15 mouse cellular contexts compared by ENCODE assay signal in the genomic region with DNA sequence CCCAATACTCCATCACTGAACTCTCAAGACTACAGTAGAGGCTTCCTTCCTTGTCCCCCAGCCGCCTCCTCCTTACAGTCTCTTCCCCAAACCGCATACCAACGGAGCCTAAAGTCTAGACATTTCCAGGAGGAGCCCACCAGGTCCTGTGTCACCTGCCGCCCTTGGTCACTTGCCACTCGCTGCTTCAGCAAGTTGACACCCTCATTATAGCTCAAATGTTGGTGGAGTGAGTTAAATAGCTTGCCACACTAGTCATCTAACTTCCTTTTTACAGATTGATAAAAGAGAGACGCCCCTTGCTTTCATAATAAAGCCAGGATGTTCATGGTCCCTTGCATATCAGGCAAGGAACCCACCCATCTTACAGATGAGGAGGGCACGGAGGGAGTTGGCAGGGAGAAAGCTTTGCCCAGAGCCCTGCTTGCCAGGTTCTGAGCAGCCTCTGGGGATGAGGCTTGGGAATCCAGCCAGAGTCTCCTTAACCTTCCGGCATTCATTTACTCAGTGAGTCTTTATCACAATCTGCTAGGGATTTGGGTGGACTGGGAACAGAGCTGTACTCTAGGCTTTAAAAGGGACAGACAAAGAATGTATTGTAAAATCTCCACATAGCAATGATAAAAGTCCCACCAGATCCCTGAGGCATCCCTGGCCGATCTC. TPM values are rescaled to one million over a fixed set of nuclear protein-coding genes. Genes with fewer than 3 reads are reported as not detected.
DNase-seq lines count a peak whose midpoint lies in the region; ATAC-seq and TF ChIP-seq lines count a peak whose summit lies in the region.
"Had no signal": no experiment of that assay in that cellular context is flagged by ENCODE, and none has a peak within 500 bp of the region (broad histone marks: within the 10 kb centered on the region; RNA-seq: fewer than 3 reads in every experiment).

No protein-coding gene starts in this region.

- no peak for DNase-seq in heart, postnatal 4 days
- DNase-seq in midbrain, embryonic 14.5 days, result no peak
- DNase-seq in midbrain, postnatal 0 days (ENCODE audit: low spot score), result no peak
- peak; percentile 34 for DNase-seq in brain, embryonic 14.5 days (ENCODE audit: low read depth)
- peak; percentile 65 for DNase-seq in testis, postnatal 10 days (ENCODE audit: low spot score)
- DNase-seq in natural killer cell, adult 2 months (ENCODE audit: low spot score in 2 of 2), result no peak
- DNase-seq: cerebellum, adult 11-12 months; liver, embryonic 13.5 days; lung, postnatal 36 days; spleen, adult 18-20 months; thymus, postnatal 14 days had no signal

- no peak for TF ChIP-seq CTCF in midbrain, postnatal 0 days (IDR thresholded peaks at IDR 0.05)
- TF ChIP-seq CTCF in brain, embryonic 14.5 days (IDR thresholded peaks at IDR 0.05; ENCODE audit: borderline replicate concordance, extremely low read depth, insufficient read depth, insufficient read length), result no peak

- ATAC-seq in heart, embryonic 13.5 days (ENCODE audit: extremely low read depth, insufficient number of reproducible peaks, low FRiP score, low TSS enrichment), result no peak
- ATAC-seq in midbrain, embryonic 14.5 days (ENCODE audit: low FRiP score, low TSS enrichment), result no peak
- ATAC-seq in midbrain, postnatal 0 days (ENCODE audit: low FRiP score), result no peak
- ATAC-seq: midbrain, embryonic 15.5 days had no signal

- H3K4me2 ChIP-seq in heart, embryonic 13.5 days, result no peak overlapping the region
- H3K4me2 ChIP-seq in midbrain, embryonic 14.5 days (ENCODE audit: low read length), result no peak overlapping the region
- H3K4me2 ChIP-seq in midbrain, postnatal 0 days (ENCODE audit: low read depth, low read length, poor library complexity, severe bottlenecking), result no peak overlapping the region

- 60% methylated on average over 9 of the region's 9 CpGs for WGBS in heart, embryonic 13.5 days
- WGBS in midbrain, embryonic 14.5 days, result 85% methylated on average over 9 of the region's 9 CpGs
- 81% methylated on average over 9 of the region's 9 CpGs for WGBS in midbrain, postnatal 0 days

- H3K36me3 ChIP-seq in heart, embryonic 13.5 days, result no peaks in the 10 kb centered on the region
- H3K36me3 ChIP-seq in midbrain, embryonic 14.5 days (ENCODE audit: control insufficient read depth, insufficient read depth, low read length), result no peaks in the 10 kb centered on the region
- H3K36me3 ChIP-seq in midbrain, postnatal 0 days (ENCODE audit: insufficient read depth, low read length), result no peaks in the 10 kb centered on the region
- H3K36me3 ChIP-seq: liver, embryonic 13.5 days; midbrain, embryonic 15.5 days; neural tube, embryonic 13.5 days had no signal

- no peaks in the 10 kb centered on the region for H3K27me3 ChIP-seq in heart, embryonic 13.5 days (replicated peaks)
- H3K27me3 ChIP-seq in midbrain, embryonic 14.5 days (ENCODE audit: control insufficient read depth, insufficient read depth, low read length), result no peaks in the 10 kb centered on the region
- H3K27me3 ChIP-seq in midbrain, postnatal 0 days (ENCODE audit: insufficient read depth, low read length), result no peaks in the 10 kb centered on the region
- H3K27me3 ChIP-seq: CH12.LX; midbrain, embryonic 15.5 days; neural tube, embryonic 13.5 days had no signal

- no peak overlapping the region for H3K4me3 ChIP-seq in heart, embryonic 13.5 days
- H3K4me3 ChIP-seq in midbrain, embryonic 14.5 days (replicated peaks; ENCODE audit: low read depth, low read length), result no peak overlapping the region
- H3K4me3 ChIP-seq in midbrain, postnatal 0 days (ENCODE audit: low read depth, low read length), result no peak overlapping the region
- H3K4me3 ChIP-seq: midbrain, embryonic 15.5 days; neural tube, embryonic 13.5 days had no signal

- H3K9me3 ChIP-seq in heart, embryonic 13.5 days, result no peaks in the 10 kb centered on the region
- H3K9me3 ChIP-seq in midbrain, embryonic 14.5 days (ENCODE audit: control insufficient read depth, low read length), result no peaks in the 10 kb centered on the region
- H3K9me3 ChIP-seq in midbrain, postnatal 0 days (ENCODE audit: low read length), result no peaks in the 10 kb centered on the region
- H3K9me3 ChIP-seq: liver, embryonic 13.5 days; midbrain, embryonic 15.5 days; neural tube, embryonic 13.5 days had no signal

- H3K9ac ChIP-seq in heart, embryonic 13.5 days, result no peak overlapping the region; the same call in none of the 2 replicates
- 0 out of 2 replicates have a peak overlapping the region, but pooled peaks have one; percentile 1 for H3K9ac ChIP-seq in midbrain, embryonic 14.5 days (replicated peaks; ENCODE audit: low read length)
- no peak overlapping the region for H3K9ac ChIP-seq in midbrain, postnatal 0 days (replicated peaks; ENCODE audit: low read length, poor library complexity, severe bottlenecking)
- H3K9ac ChIP-seq: liver, embryonic 13.5 days; midbrain, embryonic 15.5 days; neural tube, embryonic 13.5 days had no signal

- peak overlapping the region; percentile 59 for H3K27ac ChIP-seq in heart, embryonic 13.5 days (replicated peaks)
- H3K27ac ChIP-seq in midbrain, embryonic 14.5 days (replicated peaks; ENCODE audit: low read depth, low read length), result no peak overlapping the region
- no peak overlapping the region for H3K27ac ChIP-seq in midbrain, postnatal 0 days (ENCODE audit: low read depth, low read length)
- H3K27ac ChIP-seq: midbrain, embryonic 15.5 days; neural tube, embryonic 13.5 days had no signal

- peaks cover 46% of the 10 kb centered on the region for H3K4me1 ChIP-seq in heart, embryonic 13.5 days
- H3K4me1 ChIP-seq in midbrain, embryonic 14.5 days (ENCODE audit: control insufficient read depth, insufficient read depth, low read length), result peaks cover 11% of the 10 kb centered on the region; the same call in 1 of the 2 replicates
- peaks cover 17% of the 10 kb centered on the region; the same call in 1 of the 2 replicates for H3K4me1 ChIP-seq in midbrain, postnatal 0 days (ENCODE audit: insufficient read depth, low read length)

- no peak for TF ChIP-seq POLR2A in brain, embryonic 14.5 days (IDR thresholded peaks at IDR 0.05; ENCODE audit: borderline replicate concordance, extremely low read depth, insufficient read depth, insufficient read length, poor library complexity, severe bottlenecking)

RNA-seq across cellular contexts. Expression of a gene that starts 1.6 kb away (rescaled TPM):
- polyA plus RNA-seq in heart, embryonic 13.5 days (2015; fragmentation: Nextera tagmentation; extraction: Ambion mirVana), result 19.5 and 20.0 TPM in 2 replicates
- 10 to 100 TPM; 52.7 to 53.4 TPM for total RNA-seq in heart, postnatal 4 days (2021)
- 26.6 TPM in 2 replicates for polyA plus RNA-seq in midbrain, embryonic 14.5 days (2014; fragmentation: Nextera tagmentation; extraction: Ambion mirVana)
- total RNA-seq in midbrain, postnatal 0 days (2014; rRNA removed), result 63.9 and 71.2 TPM in 2 replicates
- polyA plus RNA-seq in midbrain, postnatal 0 days (2015; fragmentation: Nextera tagmentation; extraction: Ambion mirVana), result 21.3 and 21.7 TPM in 2 replicates
- 65.5 and 74.6 TPM in 2 replicates for polyA plus RNA-seq in brain, embryonic 14.5 days (2012; rRNA removed)

RNA-seq across cellular contexts. Expression of a gene that starts 14.4 kb away (rescaled TPM):
- 133 and 152 TPM in 2 replicates for polyA plus RNA-seq in heart, embryonic 13.5 days (2015; fragmentation: Nextera tagmentation; extraction: Ambion mirVana)
- 10 to 100 TPM; 68.1 to 69.0 TPM for total RNA-seq in heart, postnatal 4 days (2021)
- 109 and 113 TPM in 2 replicates for polyA plus RNA-seq in midbrain, embryonic 14.5 days (2014; fragmentation: Nextera tagmentation; extraction: Ambion mirVana)
- 38.1 and 47.3 TPM in 2 replicates for total RNA-seq in midbrain, postnatal 0 days (2014; rRNA removed)
- polyA plus RNA-seq in midbrain, postnatal 0 days (2015; fragmentation: Nextera tagmentation; extraction: Ambion mirVana), result 68.2 and 76.6 TPM in 2 replicates
- 74.5 and 98.3 TPM in 2 replicates for polyA plus RNA-seq in brain, embryonic 14.5 days (2012; rRNA removed)

RNA-seq across cellular contexts. Expression of a gene that starts 34.1 kb away (rescaled TPM):
- polyA plus RNA-seq in heart, embryonic 13.5 days (2015; fragmentation: Nextera tagmentation; extraction: Ambion mirVana), result 0.35 and 0.41 TPM in 2 replicates
- 1 to 10 TPM in 1 of 2 experiments, under 1 TPM in 1; 0.33 to 1.1 TPM for total RNA-seq in heart, postnatal 4 days (2021)
- polyA plus RNA-seq in midbrain, embryonic 14.5 days (2014; fragmentation: Nextera tagmentation; extraction: Ambion mirVana), result 0.72 and 1.3 TPM in 2 replicates
- total RNA-seq in midbrain, postnatal 0 days (2014; rRNA removed), result 0.55 and 0.85 TPM in 2 replicates
- polyA plus RNA-seq in midbrain, postnatal 0 days (2015; fragmentation: Nextera tagmentation; extraction: Ambion mirVana), result 0.27 and 0.36 TPM in 2 replicates
- polyA plus RNA-seq in brain, embryonic 14.5 days (2012; rRNA removed), result 1.1 and 1.4 TPM in 2 replicates

RNA-seq across cellular contexts. Expression of a gene that starts 40.6 kb away (rescaled TPM):
- 25.0 and 28.4 TPM in 2 replicates for polyA plus RNA-seq in heart, embryonic 13.5 days (2015; fragmentation: Nextera tagmentation; extraction: Ambion mirVana)
- total RNA-seq in heart, postnatal 4 days (2021), result 10 to 100 TPM; 62.8 to 63.4 TPM
- polyA plus RNA-seq in midbrain, embryonic 14.5 days (2014; fragmentation: Nextera tagmentation; extraction: Ambion mirVana), result 8.5 and 12.3 TPM in 2 replicates
- total RNA-seq in midbrain, postnatal 0 days (2014; rRNA removed), result 10.4 and 24.3 TPM in 2 replicates
- 7.7 and 8.3 TPM in 2 replicates for polyA plus RNA-seq in midbrain, postnatal 0 days (2015; fragmentation: Nextera tagmentation; extraction: Ambion mirVana)
- 16.0 and 21.3 TPM in 2 replicates for polyA plus RNA-seq in brain, embryonic 14.5 days (2012; rRNA removed)

RNA-seq across cellular contexts. Expression of a gene that starts 48.1 kb away (rescaled TPM):
- polyA plus RNA-seq in heart, embryonic 13.5 days (2015; fragmentation: Nextera tagmentation; extraction: Ambion mirVana), result 155 and 164 TPM in 2 replicates
- 10 to 100 TPM; 61.9 to 64.2 TPM for total RNA-seq in heart, postnatal 4 days (2021)
- 106 and 116 TPM in 2 replicates for polyA plus RNA-seq in midbrain, embryonic 14.5 days (2014; fragmentation: Nextera tagmentation; extraction: Ambion mirVana)
- total RNA-seq in midbrain, postnatal 0 days (2014; rRNA removed), result 72.3 and 74.2 TPM in 2 replicates
- 108 and 111 TPM in 2 replicates for polyA plus RNA-seq in midbrain, postnatal 0 days (2015; fragmentation: Nextera tagmentation; extraction: Ambion mirVana)
- 91.4 and 105 TPM in 2 replicates for polyA plus RNA-seq in brain, embryonic 14.5 days (2012; rRNA removed)

Comparison
In these comparisons a context has a peak if more than half of its experiments do, and no peak if none do; other contexts are left out.
1. DNase-seq: peak in brain, embryonic 14.5 days (single experiment) and testis, postnatal 10 days (single experiment); none in heart, postnatal 4 days (single experiment), midbrain, embryonic 14.5 days (single experiment), midbrain, postnatal 0 days (single experiment) and natural killer cell, adult 2 months (0 of 2).